Mouse (Mus musculus): ENCODE results near the gene Fam198a.

DNA sequence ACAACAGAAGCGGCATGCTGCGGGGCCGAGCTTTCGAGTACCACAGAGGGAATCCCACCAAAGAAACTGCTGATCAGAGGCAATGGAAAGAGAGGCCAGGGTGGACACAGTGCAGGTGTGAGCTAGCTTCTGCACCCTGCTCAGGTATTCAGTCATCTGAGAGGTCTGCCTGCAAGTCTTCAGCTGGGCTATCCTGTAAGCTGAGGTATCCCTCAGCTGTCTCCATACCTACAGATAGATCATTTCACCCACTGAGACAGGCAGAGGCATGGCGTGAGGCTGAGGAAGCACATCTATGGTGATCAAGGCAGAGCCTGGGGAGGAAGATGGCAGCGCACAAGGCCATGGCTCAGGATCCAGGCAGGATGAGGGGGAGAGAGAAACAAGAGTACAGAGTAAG lies 73.6 kb downstream of the Fam198a start:
- TF ChIP-seq CTCF (IDR thresholded peaks at IDR 0.05) (no peak), EP300 (IDR thresholded peaks at IDR 0.05) (no peak)

All from lung, postnatal 0 days (tissue).